Mouse (Mus musculus) CH12.LX (cell line): ENCODE results near the gene Khk. TPM values are rescaled to one million over a fixed set of nuclear protein-coding genes. Genes with fewer than 3 reads are reported as not detected.

Source experiments
- DNase-seq: peaks from one replicate; pipeline ENCODE4 v3.0.0-alpha.2; 2013; ENCODE audit errors: extremely low read depth
- H3K27ac ChIP-seq: 2 replicates; pipeline ENCODE4 v1.5.1; 2012; ENCODE audit warnings: low read depth, mild to moderate bottlenecking, control low read depth, moderate library complexity; ENCODE audit not compliant: insufficient read depth
- H3K27me3 ChIP-seq: replicated peaks from 2 replicates; pipeline ENCODE3; 2012; ENCODE audit warnings: inconsistent platforms
- H3K36me3 ChIP-seq, 2 experiments: replicated peaks in 1 of 2; 2 replicates each; pipeline versions ENCODE3 to v1.6.1; 2012; ENCODE audit warnings: inconsistent platforms in 1 of 2, low read length in 1 of 2, mild to moderate bottlenecking in 1 of 2, mixed read lengths in 1 of 2, moderate library complexity in 1 of 2; ENCODE audit not compliant: control insufficient read depth in 1 of 2, insufficient read depth in 1 of 2
- H3K4me1 ChIP-seq, 2 experiments: 2 replicates each; pipeline ENCODE4 v1.6.1; 2012; ENCODE audit warnings: inconsistent platforms in 1 of 2, moderate library complexity in 1 of 2; ENCODE audit not compliant: insufficient read depth in 2 of 2, control insufficient read depth in 1 of 2
- H3K4me2 ChIP-seq: 2 replicates; pipeline ENCODE4 v1.6.1; 2012; ENCODE audit warnings: low read depth, mild to moderate bottlenecking, control low read depth; ENCODE audit not compliant: poor library complexity, insufficient read depth, severe bottlenecking
- H3K4me3 ChIP-seq, 3 experiments: fragments of 150-350 bp in 1 of 3; sonication (generic) in 1 of 3; replicated peaks in 1 of 3; 2 replicates each; pipeline versions ENCODE3 to v1.5.1; 2011 to 2012; ENCODE audit warnings: low read depth in 2 of 3, low read length in 2 of 3, mild to moderate bottlenecking in 2 of 3, moderate library complexity in 2 of 3, control low read depth in 1 of 3, improper control_type of control experiment in 1 of 3, inconsistent platforms in 1 of 3, mixed read lengths in 1 of 3; ENCODE audit not compliant: poor library complexity in 1 of 3
- H3K79me2 ChIP-seq: replicated peaks from 2 replicates; pipeline ENCODE4 v1.6.1; 2012; ENCODE audit warnings: mild to moderate bottlenecking, moderate library complexity; ENCODE audit not compliant: control insufficient read depth, poor library complexity, insufficient read depth, severe bottlenecking; ENCODE audit errors: extremely low read depth
- H3K9ac ChIP-seq: 2 replicates; pipeline ENCODE4 v1.6.1; 2012; ENCODE audit warnings: low read depth, mild to moderate bottlenecking, control low read depth, moderate library complexity; ENCODE audit not compliant: insufficient read depth
- H3K9me3 ChIP-seq: replicated peaks from 2 replicates; pipeline ENCODE3; 2012; ENCODE audit warnings: low read length, inconsistent platforms, mixed read lengths
- BHLHE40 ChIP-seq: IDR thresholded peaks from 2 replicates; pipeline ENCODE4 v1.6.1; 2011; ENCODE audit warnings: mild to moderate bottlenecking, low read depth, low read length, improper control_type of control experiment
- CHD2 ChIP-seq: IDR thresholded peaks from 2 replicates; pipeline ENCODE4 v1.6.1; 2011; ENCODE audit warnings: low read length, improper control_type of control experiment
- CTCF ChIP-seq, 2 experiments: IDR thresholded peaks in 1 of 2; conservative IDR thresholded peaks in 1 of 2; 2 replicates each; pipeline ENCODE4 v1.5.1; 2011 to 2012; ENCODE audit warnings: low read depth in 2 of 2, low read length in 2 of 2, improper control_type of control experiment in 1 of 2, inconsistent platforms in 1 of 2, mild to moderate bottlenecking in 1 of 2, moderate library complexity in 1 of 2
- E2F4 ChIP-seq: IDR thresholded peaks from 2 replicates; pipeline ENCODE4 v1.6.1; 2011; ENCODE audit warnings: low read depth, low read length, improper control_type of control experiment; ENCODE audit not compliant: insufficient replicate concordance
- ELF1 ChIP-seq: IDR thresholded peaks from 2 replicates; pipeline ENCODE4 v1.6.1; 2014; ENCODE audit warnings: low read depth, mild to moderate bottlenecking, inconsistent platforms, low read length, improper control_type of control experiment
- ETS1 ChIP-seq: conservative IDR thresholded peaks from 2 replicates; pipeline ENCODE4 v1.6.1; 2012; ENCODE audit warnings: low read depth, mild to moderate bottlenecking, inconsistent platforms, low read length, improper control_type of control experiment, moderate library complexity
- GABPA ChIP-seq: IDR thresholded peaks from 2 replicates; pipeline ENCODE4 v1.6.1; 2012; ENCODE audit warnings: low read depth, low read length, improper control_type of control experiment, inconsistent platforms; ENCODE audit not compliant: insufficient replicate concordance
- HCFC1 ChIP-seq: IDR thresholded peaks from 2 replicates; pipeline ENCODE4 v1.6.1; 2012; ENCODE audit warnings: low read depth, mild to moderate bottlenecking, inconsistent platforms, low read length, improper control_type of control experiment
- IRF4 ChIP-seq: IDR thresholded peaks from 2 replicates; pipeline ENCODE4 v1.6.1; 2014; ENCODE audit warnings: low read depth, mild to moderate bottlenecking, inconsistent platforms, low read length, improper control_type of control experiment
- KAT2A ChIP-seq: IDR thresholded peaks from 2 replicates; pipeline ENCODE4 v1.6.1; 2012; ENCODE audit warnings: low read length, improper control_type of control experiment, inconsistent platforms; ENCODE audit not compliant: insufficient replicate concordance
- MAX ChIP-seq: IDR thresholded peaks from 2 replicates; pipeline ENCODE4 v1.6.1; 2011; ENCODE audit warnings: low read length, improper control_type of control experiment
- MEF2A ChIP-seq: IDR thresholded peaks from 2 replicates; pipeline ENCODE4 v1.6.1; 2014; ENCODE audit warnings: low read depth, mild to moderate bottlenecking, inconsistent platforms, low read length, improper control_type of control experiment, borderline replicate concordance
- MXI1 ChIP-seq: IDR thresholded peaks from 2 replicates; pipeline ENCODE4 v1.6.1; 2011; ENCODE audit warnings: mild to moderate bottlenecking, low read depth, low read length, improper control_type of control experiment
- NELFE ChIP-seq: IDR thresholded peaks from 2 replicates; pipeline ENCODE4 v1.6.1; 2011; ENCODE audit warnings: low read depth, low read length, improper control_type of control experiment
- NRF1 ChIP-seq: IDR thresholded peaks from 2 replicates; pipeline ENCODE4 v1.6.1; 2014; ENCODE audit warnings: low read depth, mild to moderate bottlenecking, inconsistent platforms, low read length, improper control_type of control experiment, moderate library complexity
- RAD21 ChIP-seq: IDR thresholded peaks from 2 replicates; pipeline ENCODE4 v1.6.1; 2011; ENCODE audit warnings: low read depth, mild to moderate bottlenecking, low read length, improper control_type of control experiment, moderate library complexity
- SIN3A ChIP-seq: IDR thresholded peaks from 2 replicates; pipeline ENCODE4 v1.6.1; 2012; ENCODE audit warnings: low read length, improper control_type of control experiment, inconsistent platforms
- SMC3 ChIP-seq: IDR thresholded peaks from 2 replicates; pipeline ENCODE4 v1.6.1; 2011; ENCODE audit warnings: low read depth, low read length, improper control_type of control experiment
- TBP ChIP-seq: conservative IDR thresholded peaks from 2 replicates; pipeline ENCODE4 v1.6.1; 2011; ENCODE audit warnings: low read depth, low read length, improper control_type of control experiment
- TCF12 ChIP-seq: IDR thresholded peaks from 2 replicates; pipeline ENCODE4 v1.6.1; 2014; ENCODE audit warnings: low read depth, mild to moderate bottlenecking, inconsistent platforms, low read length, improper control_type of control experiment
- UBTF ChIP-seq: IDR thresholded peaks from 2 replicates; pipeline ENCODE4 v1.6.1; 2012; ENCODE audit warnings: low read depth, mild to moderate bottlenecking, inconsistent platforms, low read length, improper control_type of control experiment, moderate library complexity
- USF1 ChIP-seq: IDR thresholded peaks from 2 replicates; pipeline ENCODE4 v1.6.1; 2014; ENCODE audit warnings: low read depth, mild to moderate bottlenecking, inconsistent platforms, low read length, improper control_type of control experiment
- ZC3H11A ChIP-seq: IDR thresholded peaks from 2 replicates; pipeline ENCODE4 v1.6.1; 2012; ENCODE audit warnings: low read depth, mild to moderate bottlenecking, inconsistent platforms, low read length, improper control_type of control experiment
- ZNF384 ChIP-seq: IDR thresholded peaks from 2 replicates; pipeline ENCODE4 v1.6.1; 2012; ENCODE audit warnings: low read depth, low read length, improper control_type of control experiment, inconsistent platforms
- dilution Hi-C: fragments of 300-500 bp; cut with MboI; formaldehyde crosslinking; loops from 2 replicates; pipeline ENCODE4 v1.14.3; 2020; ENCODE audit warnings: low sequenced_read_pairs; ENCODE audit not compliant: extremely low pct_unique_long_range_greater_than_20kb, extremely low pct_ligation_motif_present
- in situ Hi-C: fragments of 300-500 bp; cut with MboI; formaldehyde crosslinking; loops from 3 replicates; pipeline ENCODE4 v1.14.3; 2019; ENCODE audit warnings: low sequenced_read_pairs, low pct_ligation_motif_present, low pct_unique_long_range_greater_than_20kb, mixed read lengths
- polyA plus RNA-seq: library from polyadenylated mRNA; unstranded; fragments of >175 nt; gene quantifications from 2 replicates; pipeline ENCODE4 v1.2.1, GENCODE M21; 2012; ENCODE audit warnings: low read depth; ENCODE audit not compliant: insufficient read length
- total RNA-seq, 2 experiments: library from RNA; depleted of rRNA; stranded (reverse); fragments of 300-350 nt in 1 of 2; fragments of >200 nt in 1 of 2; gene quantifications; 2 replicates each; pipeline ENCODE4 v1.2.3; 2012 to 2014

The Khk gene
- total and polyA plus RNA-seq, 3 experiments: 2.5 to 5.7 (median 3.7) TPM

- TF ChIP-seq MEF2A (0 out of 2 replicates have a peak, but pooled peaks have one; percentile 2), ZC3H11A (no peak)
- H3K4me1 ChIP-seq: peaks cover 7 to 21% of the 10 kb centered on the region in 2 experiments
- DNase-seq: no peak
- H3K4me3 ChIP-seq: no peak overlapping the region
- H3K9me3 ChIP-seq: no peaks in the 10 kb centered on the region
- H3K36me3 ChIP-seq: no peaks in the 10 kb centered on the region
- H3K4me2 ChIP-seq: no peak overlapping the region
- dilution Hi-C loops: no loop called here
- H3K79me2 ChIP-seq: no peaks in the 10 kb centered on the region
- in situ Hi-C loops: no loop called here
- H3K9ac ChIP-seq: no peak overlapping the region
- no peak overlapping the region for H3K27ac ChIP-seq
- H3K27me3 ChIP-seq: peaks cover 45% of the 10 kb centered on the region
Observed at GRCm38 (mm10) chr5:30915456-30915855, 5.8 kb upstream of the Khk start.

- H3K4me1 ChIP-seq: peaks cover 12 to 27% of the 10 kb centered on the region in 2 experiments
Observed at GRCm38 (mm10) chr5:30915974-30916433, 5.2 kb upstream of the Khk start.

DNA sequence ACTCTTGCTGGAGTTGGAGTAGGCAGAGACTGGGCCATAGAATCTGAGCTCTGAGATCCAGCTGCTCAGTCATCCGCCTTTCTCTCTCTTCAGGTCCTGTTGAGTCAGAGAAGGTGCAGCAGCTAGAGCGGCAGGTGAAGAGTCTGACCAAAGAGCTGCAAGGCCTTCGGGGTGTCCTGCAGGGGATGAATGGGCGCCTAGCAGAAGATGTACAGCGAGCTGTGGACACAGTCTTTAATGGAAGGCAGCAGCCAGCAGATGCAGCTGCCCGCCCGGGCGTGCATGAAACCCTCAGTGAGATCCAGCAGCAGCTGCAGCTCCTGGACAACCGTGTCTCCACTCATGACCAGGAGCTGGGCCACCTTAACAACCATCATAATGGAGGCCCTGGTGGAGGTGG, 4.4 kb upstream of the Khk start:
- H3K4me1 ChIP-seq: peaks cover 12 to 30% of the 10 kb centered on the region in 2 experiments
- no peak for DNase-seq
- dilution Hi-C loops: no loop called here
- no peaks in the 10 kb centered on the region for H3K79me2 ChIP-seq
- no peaks in the 10 kb centered on the region for H3K36me3 ChIP-seq
- H3K9me3 ChIP-seq: no peaks in the 10 kb centered on the region
- H3K27me3 ChIP-seq: peaks cover 47% of the 10 kb centered on the region
- H3K4me3 ChIP-seq: no peak overlapping the region
- TF ChIP-seq IRF4: no peak
- TF ChIP-seq NELFE: no peak
- TF ChIP-seq SMC3: no peak
- no peak for TF ChIP-seq E2F4
- no peak for TF ChIP-seq TBP
- TF ChIP-seq MAX: no peak
- no peak for TF ChIP-seq NRF1
- no peak for TF ChIP-seq GABPA
- TF ChIP-seq UBTF: no peak
- TF ChIP-seq BHLHE40: no peak
- TF ChIP-seq HCFC1: no peak
- H3K27ac ChIP-seq: no peak overlapping the region
- in situ Hi-C loops: no loop called here
- H3K9ac ChIP-seq: no peak overlapping the region
- H3K4me2 ChIP-seq: no peak overlapping the region

More at GRCm38 (mm10) chr5:30915974-30916433, 5.2 kb upstream of the Khk start:
- Histone ChIP-seq H3K36me3 (no peaks in the 10 kb centered on the region), H3K4me2 (no peak overlapping the region), H3K9ac (no peak overlapping the region), H3K9me3 (no peaks in the 10 kb centered on the region), H3K27me3 (peaks cover 46% of the 10 kb centered on the region), H3K79me2 (no peaks in the 10 kb centered on the region), H3K4me3 (no peak overlapping the region), H3K27ac (no peak overlapping the region)
- TF ChIP-seq UBTF (no peak), CHD2 (peak; percentile 32; the same call in 1 of the 2 replicates), BHLHE40 (no peak), ETS1 (no peak), USF1 (no peak), TCF12 (peak; percentile 12; the same call in 1 of the 2 replicates), IRF4 (no peak; the same call in 1 of the 2 replicates), SIN3A (no peak), ZC3H11A (no peak), KAT2A (peak; percentile 81; the same call in 1 of the 2 replicates), SMC3 (peak; percentile 60), ELF1 (0 out of 2 replicates have a peak, but pooled peaks have one; percentile 38), MXI1 (no peak), CTCF (conservative IDR thresholded peaks at IDR 0.05 in 1 of 2, IDR thresholded peaks at IDR 0.05 in 1 of 2; ENCODE audit: low read depth in 2 of 2, low read length in 2 of 2) (peak; percentile 74 to 81), MEF2A (no peak), RAD21 (peak; percentile 63), HCFC1 (peak; percentile 94), ZNF384 (no peak)
- dilution Hi-C loops: no loop called here
- peak; percentile 78 for DNase-seq
- in situ Hi-C loops: no loop called here
